Mouse (Mus musculus) gastrocnemius, postnatal 4 days (tissue): ENCODE data around the gene Rasgef1b. TPM values are rescaled to one million over a fixed set of nuclear protein-coding genes. Genes with fewer than 3 reads are reported as not detected.

Experiments
- DNase-seq, 2 experiments: peaks; one replicate each; pipeline ENCODE4 v3.0.0; 2021 to 2022; ENCODE audit warnings: low spot score in 2 of 2, mixed read lengths in 2 of 2
- total RNA-seq, 2 experiments: library from RNA; stranded (reverse); gene quantifications; 2 replicates each; pipeline ENCODE4 v1.2.3; 2021

Gene Rasgef1b
- total RNA-seq, 2 experiments from 2014 or later: 3.2 to 3.6 TPM

GRCm38 (mm10) chr5:99413391-99413790 is 315.5 kb downstream of the Rasgef1b start:
- DNase-seq: no peak

- no peak for DNase-seq
These were observed 324.3 kb downstream of the Rasgef1b start for GRCm38 (mm10) chr5:99404403-99405170.

- DNase-seq: no peak
These were observed 325.5 kb downstream of the Rasgef1b start for GRCm38 (mm10) chr5:99403325-99403724.

- DNase-seq: no peak
These were observed 326.1 kb downstream of the Rasgef1b start for GRCm38 (mm10) chr5:99402784-99403183.

GRCm38 (mm10) chr5:99402297-99402696 is 326.6 kb downstream of the Rasgef1b start:
- no peak for DNase-seq

- DNase-seq: no peak
These were observed 328.8 kb downstream of the Rasgef1b start for GRCm38 (mm10) chr5:99399855-99400626.

- DNase-seq: no peak
These were observed 330.3 kb downstream of the Rasgef1b start for GRCm38 (mm10) chr5:99398472-99399070.

GRCm38 (mm10) chr5:99394578-99394977 is 334.3 kb downstream of the Rasgef1b start:
- no peak for DNase-seq

GRCm38 (mm10) chr5:99391525-99391924 is 337.3 kb downstream of the Rasgef1b start:
- DNase-seq: no peak

- no peak for DNase-seq
These were observed 338.1 kb downstream of the Rasgef1b start for GRCm38 (mm10) chr5:99390776-99391175.

- no peak for DNase-seq
These were observed 338.6 kb downstream of the Rasgef1b start for GRCm38 (mm10) chr5:99390314-99390713.

GRCm38 (mm10) chr5:99388585-99389250 is 340.1 kb downstream of the Rasgef1b start:
- DNase-seq: no peak

GRCm38 (mm10) chr5:99388131-99388530 is 340.7 kb downstream of the Rasgef1b start:
- peak in 1 of 2 experiments; percentile 19 for DNase-seq

- DNase-seq: no peak
These were observed 341.5 kb downstream of the Rasgef1b start for GRCm38 (mm10) chr5:99387185-99387981.

GRCm38 (mm10) chr5:99386246-99386845 is 342.5 kb downstream of the Rasgef1b start:
- no peak for DNase-seq

GRCm38 (mm10) chr5:99385737-99386136 is 343.1 kb downstream of the Rasgef1b start:
- DNase-seq: no peak

- DNase-seq: no peak
These were observed 343.8 kb downstream of the Rasgef1b start for GRCm38 (mm10) chr5:99385090-99385489.

- no peak for DNase-seq
These were observed 345.0 kb downstream of the Rasgef1b start for GRCm38 (mm10) chr5:99383783-99384281.

- no peak for DNase-seq
These were observed 346.1 kb downstream of the Rasgef1b start for GRCm38 (mm10) chr5:99382786-99383185.

GRCm38 (mm10) chr5:99381639-99382038 is 347.2 kb downstream of the Rasgef1b start:
- no peak for DNase-seq
